In the genomic region with DNA sequence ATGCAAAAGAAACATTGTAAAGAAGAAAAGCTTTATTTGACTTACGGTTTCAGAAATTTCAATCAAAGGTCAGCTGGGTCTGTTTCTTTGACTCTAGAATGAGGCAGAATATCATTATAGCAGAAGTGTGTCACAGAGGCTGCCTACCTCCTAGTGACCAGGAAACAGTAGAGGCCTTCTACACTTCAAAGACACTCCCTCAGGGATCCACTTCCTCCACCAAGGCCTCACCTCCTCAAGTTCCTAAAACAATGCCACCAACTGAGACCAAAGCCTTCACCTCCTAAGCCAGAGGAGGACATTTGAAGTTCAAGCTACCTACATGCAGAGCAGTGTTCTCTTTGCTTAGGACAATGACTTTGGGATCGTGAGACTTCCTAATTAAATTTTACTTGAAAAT, we compare ENCODE assay signal across 20 mouse cellular contexts. TPM values are rescaled to one million over a fixed set of nuclear protein-coding genes. Genes with fewer than 3 reads are reported as not detected.
DNase-seq lines count a peak whose midpoint lies in the region; ATAC-seq and TF ChIP-seq lines count a peak whose summit lies in the region.
"Had no signal": no experiment of that assay in that cellular context is flagged by ENCODE, and none has a peak within 500 bp of the region (broad histone marks: within the 10 kb centered on the region; RNA-seq: fewer than 3 reads in every experiment).

No protein-coding gene starts in this region.

- H3K9me3 ChIP-seq in forebrain, embryonic 13.5 days (replicated peaks), result no peaks in the 10 kb centered on the region
- H3K9me3 ChIP-seq in forebrain, embryonic 10.5 days, result no peaks in the 10 kb centered on the region
- H3K9me3 ChIP-seq in midbrain, embryonic 11.5 days (ENCODE audit: control insufficient read depth, low read length), result no peaks in the 10 kb centered on the region
- no peaks in the 10 kb centered on the region for H3K9me3 ChIP-seq in midbrain, embryonic 15.5 days
- H3K9me3 ChIP-seq: embryonic facial prominence, embryonic 10.5 days; embryonic facial prominence, embryonic 12.5 days; forebrain, embryonic 12.5 days had no signal

- no peaks in the 10 kb centered on the region for H3K4me1 ChIP-seq in forebrain, embryonic 13.5 days
- H3K4me1 ChIP-seq in forebrain, embryonic 10.5 days, result peaks cover 4% of the 10 kb centered on the region; the same call in 1 of the 2 replicates
- no peaks in the 10 kb centered on the region for H3K4me1 ChIP-seq in midbrain, embryonic 11.5 days (ENCODE audit: control insufficient read depth, insufficient read depth, low read length)
- H3K4me1 ChIP-seq in midbrain, embryonic 15.5 days, result no peaks in the 10 kb centered on the region
- H3K4me1 ChIP-seq: embryonic facial prominence, embryonic 10.5 days; embryonic facial prominence, embryonic 12.5 days; forebrain, embryonic 12.5 days had no signal

- H3K36me3 ChIP-seq in forebrain, embryonic 13.5 days (ENCODE audit: poor library complexity, severe bottlenecking), result no peaks in the 10 kb centered on the region
- H3K36me3 ChIP-seq in forebrain, embryonic 10.5 days (replicated peaks), result no peaks in the 10 kb centered on the region
- no peaks in the 10 kb centered on the region for H3K36me3 ChIP-seq in midbrain, embryonic 11.5 days (ENCODE audit: control insufficient read depth, insufficient read depth, low read length)
- H3K36me3 ChIP-seq in midbrain, embryonic 15.5 days (replicated peaks), result no peaks in the 10 kb centered on the region
- H3K36me3 ChIP-seq: embryonic facial prominence, embryonic 10.5 days; embryonic facial prominence, embryonic 12.5 days; forebrain, embryonic 12.5 days had no signal

- no peaks in the 10 kb centered on the region for H3K27me3 ChIP-seq in forebrain, embryonic 13.5 days
- H3K27me3 ChIP-seq in forebrain, embryonic 10.5 days (ENCODE audit: poor library complexity, severe bottlenecking), result no peaks in the 10 kb centered on the region
- no peaks in the 10 kb centered on the region for H3K27me3 ChIP-seq in midbrain, embryonic 11.5 days (ENCODE audit: control insufficient read depth, insufficient read depth, low read length)
- H3K27me3 ChIP-seq in midbrain, embryonic 15.5 days (replicated peaks), result no peaks in the 10 kb centered on the region
- H3K27me3 ChIP-seq: embryonic facial prominence, embryonic 12.5 days; forebrain, embryonic 12.5 days had no signal

- peak; percentile 53; the same call in 1 of the 2 replicates for ATAC-seq in forebrain, embryonic 13.5 days
- no peak for ATAC-seq in midbrain, embryonic 11.5 days (ENCODE audit: low FRiP score)
- ATAC-seq in midbrain, embryonic 15.5 days (replicated peaks), result no peak
- no peak for ATAC-seq in megakaryocyte progenitor cell, adult 5-6 weeks (replicated peaks; ENCODE audit: poor library complexity)
- ATAC-seq: forebrain, embryonic 16.5 days had no signal

- no peak overlapping the region for H3K4me2 ChIP-seq in forebrain, embryonic 13.5 days
- H3K4me2 ChIP-seq in midbrain, embryonic 11.5 days, result no peak overlapping the region
- H3K4me2 ChIP-seq in midbrain, embryonic 15.5 days, result no peak overlapping the region
- H3K4me2 ChIP-seq: embryonic facial prominence, embryonic 12.5 days; forebrain, embryonic 12.5 days had no signal

- no peak for DNase-seq in forebrain, embryonic 10.5 days (ENCODE audit: extremely low spot score, low spot score)
- peak; percentile 74 for DNase-seq in midbrain, embryonic 11.5 days (ENCODE audit: low spot score, missing footprints)
- peak; percentile 62 for DNase-seq in brain, embryonic 14.5 days (ENCODE audit: low read depth)
- DNase-seq in embryo, embryonic 11 days, result peak; percentile 7
- DNase-seq in kidney, postnatal 14 days, result no peak
- DNase-seq: adrenal gland, adult 8-10 months; adrenal gland, postnatal 14 days; adrenal gland, postnatal 36 days; cerebellum, adult 11-12 months; cerebellum, adult 2 months; cerebellum, adult 9-10 months; cerebellum, postnatal 10 days; cerebellum, postnatal 25 days had no signal

- no peak for TF ChIP-seq POLR2A in brain, embryonic 14.5 days (IDR thresholded peaks at IDR 0.05; ENCODE audit: borderline replicate concordance, extremely low read depth, insufficient read depth, insufficient read length, poor library complexity, severe bottlenecking)

- no peak overlapping the region for H3K4me3 ChIP-seq in forebrain, embryonic 13.5 days
- H3K4me3 ChIP-seq in forebrain, embryonic 10.5 days, result no peak overlapping the region
- no peak overlapping the region for H3K4me3 ChIP-seq in midbrain, embryonic 11.5 days (ENCODE audit: low read depth, low read length)
- no peak overlapping the region for H3K4me3 ChIP-seq in midbrain, embryonic 15.5 days
- H3K4me3 ChIP-seq: embryonic facial prominence, embryonic 10.5 days; embryonic facial prominence, embryonic 12.5 days; forebrain, embryonic 12.5 days had no signal

- no peak for TF ChIP-seq CTCF in brain, embryonic 14.5 days (IDR thresholded peaks at IDR 0.05; ENCODE audit: borderline replicate concordance, extremely low read depth, insufficient read depth, insufficient read length)

- H3K27ac ChIP-seq in forebrain, embryonic 13.5 days, result no peak overlapping the region
- no peak overlapping the region for H3K27ac ChIP-seq in forebrain, embryonic 10.5 days
- H3K27ac ChIP-seq in midbrain, embryonic 11.5 days (ENCODE audit: low read depth, low read length), result no peak overlapping the region
- no peak overlapping the region for H3K27ac ChIP-seq in midbrain, embryonic 15.5 days
- H3K27ac ChIP-seq: embryonic facial prominence, embryonic 10.5 days; embryonic facial prominence, embryonic 12.5 days; forebrain, embryonic 12.5 days had no signal

- no peak overlapping the region for H3K9ac ChIP-seq in forebrain, embryonic 13.5 days
- H3K9ac ChIP-seq in midbrain, embryonic 11.5 days (ENCODE audit: low read length), result no peak overlapping the region
- no peak overlapping the region for H3K9ac ChIP-seq in midbrain, embryonic 15.5 days
- H3K9ac ChIP-seq: embryonic facial prominence, embryonic 12.5 days; forebrain, embryonic 12.5 days had no signal

- WGBS in forebrain, embryonic 13.5 days, result 32% methylated on average over 2 of the region's 2 CpGs
- 49% methylated on average over 2 of the region's 2 CpGs for WGBS in forebrain, embryonic 10.5 days
- WGBS in midbrain, embryonic 11.5 days, result 47% methylated on average over 2 of the region's 2 CpGs
- WGBS in midbrain, embryonic 15.5 days, result 42% methylated on average over 2 of the region's 2 CpGs

RNA-seq across cellular contexts. Expression of gene Tpk1, which starts 16.5 kb away (rescaled TPM):
- polyA plus RNA-seq in forebrain, embryonic 13.5 days (2015; fragmentation: Nextera tagmentation; extraction: Ambion mirVana), result 3.8 and 4.7 TPM in 2 replicates
- 4.4 and 4.8 TPM in 2 replicates for polyA plus RNA-seq in forebrain, embryonic 10.5 days (2016; fragmentation: Nextera tagmentation; extraction: Ambion mirVana)
- 4.9 and 6.0 TPM in 2 replicates for polyA plus RNA-seq in midbrain, embryonic 11.5 days (2014; fragmentation: Nextera tagmentation; extraction: Ambion mirVana)
- polyA plus RNA-seq in midbrain, embryonic 15.5 days (2015; fragmentation: Nextera tagmentation; extraction: Ambion mirVana), result 5.7 and 6.1 TPM in 2 replicates
- polyA plus RNA-seq in brain, embryonic 14.5 days (2012; rRNA removed), result 3.4 and 4.0 TPM in 2 replicates
- total RNA-seq in megakaryocyte progenitor cell, adult 5-6 weeks (2015), result 9.3 and 10.8 TPM in 2 replicates
- 3.6 and 5.2 TPM in 2 replicates for total RNA-seq in megakaryocyte progenitor cell, adult 5-6 weeks (2017)

Comparison
In these comparisons a context has a peak if more than half of its experiments do, and no peak if none do; other contexts are left out.
1. DNase-seq: peak in midbrain, embryonic 11.5 days (single experiment), brain, embryonic 14.5 days (single experiment) and embryo, embryonic 11 days (single experiment); none in forebrain, embryonic 10.5 days (single experiment) and kidney, postnatal 14 days (single experiment).